Mouse (Mus musculus) right cerebral cortex, postnatal 14 days (tissue): Measurements from ENCODE around the gene Zfp617.
"Not testable (repeated sequence)": the region's sequence is repeated elsewhere in the genome, so short reads cannot be mapped to it uniquely, and the experiment has no call there.

Source experiments
- DNase-seq: peaks from one replicate; pipeline ENCODE4 v3.0.0; 2022

Gene Zfp617

DNA sequence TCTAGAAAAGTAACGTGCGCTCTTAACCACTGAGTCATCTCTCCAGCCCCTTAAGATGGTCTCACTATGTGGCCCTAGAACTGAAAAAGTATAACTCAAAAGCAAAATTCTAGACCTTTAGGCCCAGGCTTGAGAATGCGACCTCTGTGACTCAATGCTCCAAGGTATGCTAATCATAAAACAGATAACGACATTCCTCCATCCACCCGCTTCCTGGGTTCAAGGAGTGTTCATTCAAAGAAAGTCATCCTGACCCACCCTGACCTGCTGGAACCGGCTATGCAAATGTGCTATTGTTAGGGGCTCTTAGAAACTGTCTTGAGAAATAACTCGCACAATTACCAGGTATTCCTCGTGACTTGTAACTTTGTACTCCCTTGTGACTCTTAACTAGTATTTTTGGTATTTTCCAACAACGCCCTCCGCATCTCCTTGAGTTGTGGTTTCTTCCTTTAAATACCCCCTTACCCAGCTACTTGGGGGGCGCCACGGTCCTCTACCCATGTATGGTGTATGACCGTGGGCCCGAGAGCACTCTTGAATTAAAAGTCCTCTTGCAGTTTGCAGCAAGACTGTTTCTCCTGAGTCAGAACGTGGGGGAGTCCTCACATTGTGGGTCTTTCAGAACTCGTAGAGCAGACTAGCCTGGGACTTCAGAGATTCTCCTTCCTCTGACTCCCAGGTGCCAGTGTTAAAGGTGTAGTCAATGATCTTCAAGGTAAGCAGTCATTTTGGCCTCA is 44.7 kb downstream of the Zfp617 start:
- DNase-seq: not testable (repeated sequence)

DNA sequence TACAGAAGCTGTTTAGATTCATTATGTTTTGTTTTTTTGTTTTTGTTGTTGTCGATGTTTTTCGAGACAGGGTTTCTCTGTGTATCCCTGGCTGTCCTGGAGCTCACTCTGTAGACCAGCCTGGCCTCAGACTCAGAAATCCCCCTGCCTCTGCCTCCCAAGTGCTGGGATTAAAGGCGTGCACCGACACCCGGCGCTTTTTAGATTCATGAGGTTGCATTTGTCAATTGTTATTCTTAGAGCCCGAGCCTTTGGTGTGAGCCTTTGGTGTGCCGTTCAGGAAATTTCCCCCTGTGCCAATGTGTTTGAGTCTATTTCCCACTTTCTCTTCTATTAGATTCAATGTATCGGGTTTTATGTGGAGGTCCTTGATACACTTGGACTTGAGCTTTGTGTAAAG is 46.2 kb downstream of the Zfp617 start:
- DNase-seq: no peak

DNA sequence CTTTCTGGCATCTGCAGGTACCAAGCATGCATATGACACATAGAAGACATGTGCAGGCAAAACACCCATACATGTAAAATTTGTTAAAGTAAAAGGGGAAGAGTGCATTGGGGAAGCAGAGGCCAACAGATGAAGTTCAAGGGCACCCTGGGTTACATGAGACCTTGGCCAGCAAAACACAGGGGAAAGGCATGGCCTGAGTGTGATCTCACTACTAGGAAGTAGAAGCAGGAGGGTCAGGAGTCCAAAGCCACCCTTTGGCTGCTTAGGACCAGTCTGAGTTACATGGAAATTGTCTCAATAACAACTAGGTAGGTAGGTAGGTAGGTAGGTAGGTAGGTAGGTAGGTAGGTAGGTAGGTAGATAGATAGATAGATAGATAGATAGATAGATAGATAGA is 52.0 kb downstream of the Zfp617 start:
- no peak for DNase-seq

DNA sequence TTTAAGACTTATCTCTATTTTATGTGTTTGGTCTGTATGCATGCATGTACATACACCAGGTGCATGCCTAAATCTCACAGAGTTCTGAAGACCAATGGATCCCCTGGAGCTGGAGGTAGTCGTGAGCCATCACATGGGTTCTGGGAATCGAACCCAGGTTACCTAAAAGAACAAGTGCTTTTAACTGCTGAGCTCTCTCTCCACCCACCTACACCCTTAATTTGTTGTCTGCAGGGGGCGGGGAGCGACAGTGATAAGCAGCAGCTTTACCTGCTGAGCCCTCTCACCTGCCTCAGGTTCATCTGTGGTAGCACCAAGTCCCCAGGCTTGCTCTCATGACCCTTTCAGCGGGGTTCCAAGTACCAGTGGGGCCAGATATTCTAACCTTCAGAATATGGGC is 53.4 kb downstream of the Zfp617 start:
- no peak for DNase-seq

DNA sequence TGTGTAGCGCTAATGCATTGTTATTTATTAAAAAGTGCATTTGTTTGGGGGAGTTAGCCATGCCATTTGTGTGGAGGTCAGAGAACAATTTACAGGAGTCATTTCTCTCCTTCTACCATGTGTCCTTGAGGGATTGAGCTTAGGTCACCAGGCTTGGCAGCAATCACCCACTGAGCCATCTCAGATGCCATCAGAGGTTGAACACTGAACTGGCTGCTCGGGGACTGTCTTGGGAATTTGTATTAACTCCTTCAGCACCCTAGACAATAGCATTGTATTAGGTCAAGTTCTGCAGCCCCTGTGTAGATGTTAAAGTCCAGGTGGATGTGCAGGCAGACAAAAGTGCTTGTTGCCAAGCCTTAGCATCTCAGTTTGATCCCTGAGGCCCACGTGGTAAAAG is 55.6 kb downstream of the Zfp617 start:
- DNase-seq: no peak

DNA sequence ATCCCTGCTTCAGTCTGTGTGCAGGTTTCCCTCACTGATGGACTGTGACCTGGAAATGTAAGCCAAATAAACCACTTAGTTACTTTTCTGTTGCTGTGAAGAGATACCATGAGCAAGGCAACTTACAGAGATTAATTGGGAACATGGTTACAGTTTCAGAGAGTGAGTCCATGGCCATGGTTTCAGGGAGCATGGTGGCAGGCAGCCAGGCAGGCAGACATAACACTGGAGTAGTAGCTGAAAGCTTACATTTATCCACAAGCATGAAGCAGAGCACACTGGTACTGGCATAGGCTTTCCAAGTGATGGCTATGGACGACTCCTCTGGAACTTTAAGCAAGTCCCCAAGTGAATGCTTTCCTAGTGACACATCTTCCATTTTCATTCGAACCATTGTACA is 56.7 kb downstream of the Zfp617 start:
- DNase-seq: no peak

DNA sequence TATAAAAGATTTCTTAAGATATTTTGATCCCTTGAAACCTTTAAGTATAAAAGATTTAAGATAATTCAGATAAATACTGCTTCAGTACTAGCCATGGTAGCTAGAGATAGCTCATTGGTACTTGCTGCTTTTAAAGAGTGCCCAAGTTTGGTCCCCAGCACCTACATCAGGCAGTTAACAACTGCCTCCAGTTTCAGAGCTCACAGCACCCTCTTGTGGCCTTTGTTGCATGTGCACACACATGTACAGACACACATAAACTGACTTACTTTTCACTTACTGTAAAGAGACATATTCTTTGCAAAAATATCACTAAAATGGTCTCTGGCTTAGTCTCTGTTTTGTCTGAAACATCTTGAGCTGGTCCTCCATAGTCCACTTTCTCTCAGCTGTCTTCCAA is 58.0 kb downstream of the Zfp617 start:
- no peak for DNase-seq

DNA sequence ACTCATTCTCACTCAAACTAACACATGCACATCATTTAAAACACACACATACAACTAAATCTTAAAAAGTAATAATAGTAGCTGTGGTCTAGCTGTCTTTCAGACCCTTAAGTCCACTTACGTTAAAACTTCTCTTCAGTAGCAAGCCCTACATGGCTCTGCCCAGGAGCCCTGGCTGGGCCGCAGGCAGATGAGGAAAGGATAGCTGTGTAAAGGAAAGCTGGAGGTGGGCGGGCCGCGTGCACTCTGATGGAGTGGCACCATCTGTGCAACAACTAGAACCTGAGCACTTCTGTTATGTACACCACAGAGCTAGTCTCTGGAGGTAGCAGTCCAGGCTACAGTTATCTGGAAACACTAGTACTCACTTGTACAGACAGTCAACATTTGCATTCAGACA is 58.8 kb downstream of the Zfp617 start:
- no peak for DNase-seq

DNA sequence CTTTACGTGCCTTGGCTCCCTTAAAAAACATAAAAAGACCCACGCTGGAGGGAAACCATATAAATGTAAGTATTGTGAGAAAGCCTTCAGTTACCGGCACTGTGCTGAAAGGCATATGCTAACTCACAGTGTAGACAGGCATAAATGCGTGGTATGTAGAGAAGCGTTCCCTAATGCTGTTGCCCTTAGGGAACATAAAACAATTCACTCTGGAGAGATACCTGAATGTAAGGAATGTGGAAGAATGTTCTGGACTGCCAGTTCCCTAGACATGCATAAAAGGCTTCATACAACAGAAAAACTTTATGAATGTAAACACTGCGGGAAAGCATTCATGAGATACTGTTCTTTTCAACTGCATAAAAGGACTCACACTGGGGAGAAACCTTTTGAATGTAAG is 59.7 kb downstream of the Zfp617 start:
- no peak for DNase-seq

DNA sequence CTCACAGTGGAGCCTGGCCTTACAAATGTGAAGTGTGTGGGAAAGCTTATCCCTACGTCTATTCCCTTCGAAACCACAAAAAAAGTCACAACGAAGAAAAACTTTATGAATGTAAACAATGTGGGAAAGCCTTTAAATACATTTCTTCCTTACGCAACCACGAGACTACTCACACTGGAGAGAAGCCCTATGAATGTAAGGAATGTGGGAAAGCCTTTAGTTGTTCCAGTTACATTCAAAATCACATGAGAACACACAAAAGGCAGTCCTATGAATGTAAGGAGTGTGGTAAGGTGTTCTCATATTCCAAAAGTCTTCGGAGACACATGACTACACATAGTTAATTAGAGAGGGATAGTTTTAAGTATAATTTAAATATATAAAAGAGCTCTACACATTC is 60.2 kb downstream of the Zfp617 start:
- no peak for DNase-seq

DNA sequence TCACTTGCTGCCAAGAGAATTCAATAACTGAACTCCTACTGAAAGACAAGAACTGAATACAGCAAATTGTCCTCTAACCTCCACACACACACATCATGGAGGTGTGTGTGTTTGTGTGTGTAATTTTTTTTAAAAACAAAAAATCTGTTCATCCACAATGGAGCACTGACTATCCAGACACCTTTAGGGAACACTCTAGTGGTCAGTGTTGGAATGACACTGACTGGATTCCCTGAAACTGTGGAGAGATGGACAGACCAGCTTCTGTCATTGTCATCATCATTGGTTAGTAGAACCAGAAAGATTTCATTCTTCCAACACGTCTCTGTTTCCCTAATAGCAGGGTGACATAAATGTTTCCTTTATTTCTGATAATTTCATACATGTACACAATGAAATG is 63.5 kb downstream of the Zfp617 start:
- no peak for DNase-seq

DNA sequence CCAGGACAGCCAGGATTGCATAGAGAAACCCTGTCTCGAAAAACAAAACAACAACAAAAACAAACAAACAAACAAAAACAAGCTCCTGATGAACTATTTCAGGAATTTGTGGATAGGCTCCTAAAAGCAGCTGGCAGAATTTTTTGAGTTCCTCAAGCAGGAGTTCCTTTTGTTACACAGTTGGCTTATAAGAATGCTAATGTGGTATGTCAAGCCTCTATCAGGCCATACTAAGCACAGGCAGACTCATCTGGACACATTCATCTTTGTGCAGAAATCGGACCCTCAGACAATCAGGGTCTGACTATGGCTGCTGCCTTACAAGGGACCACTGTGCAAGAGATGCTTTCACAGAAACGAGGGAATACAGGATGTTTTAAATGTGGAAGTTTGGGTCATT is 65.8 kb downstream of the Zfp617 start:
- no peak for DNase-seq

DNA sequence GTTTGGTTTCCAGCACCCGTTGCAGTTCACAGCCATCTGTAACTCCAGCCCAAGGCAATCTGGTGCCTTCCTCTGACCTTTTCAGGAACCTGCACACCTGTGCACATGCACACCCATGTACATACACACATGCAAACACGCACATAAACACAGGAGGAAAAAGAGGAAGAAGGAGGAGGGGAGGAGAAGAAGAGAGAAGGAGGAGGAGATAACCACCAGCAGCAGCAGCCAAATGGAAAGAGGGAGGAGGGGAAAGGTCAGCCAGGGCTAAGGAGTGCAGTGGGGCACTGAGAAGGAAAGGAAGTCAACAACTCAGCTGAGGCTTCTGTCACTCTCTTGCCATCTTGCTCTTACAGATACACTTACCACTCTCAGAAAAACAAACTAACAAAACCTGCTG is 72.6 kb downstream of the Zfp617 start:
- no peak for DNase-seq

DNA sequence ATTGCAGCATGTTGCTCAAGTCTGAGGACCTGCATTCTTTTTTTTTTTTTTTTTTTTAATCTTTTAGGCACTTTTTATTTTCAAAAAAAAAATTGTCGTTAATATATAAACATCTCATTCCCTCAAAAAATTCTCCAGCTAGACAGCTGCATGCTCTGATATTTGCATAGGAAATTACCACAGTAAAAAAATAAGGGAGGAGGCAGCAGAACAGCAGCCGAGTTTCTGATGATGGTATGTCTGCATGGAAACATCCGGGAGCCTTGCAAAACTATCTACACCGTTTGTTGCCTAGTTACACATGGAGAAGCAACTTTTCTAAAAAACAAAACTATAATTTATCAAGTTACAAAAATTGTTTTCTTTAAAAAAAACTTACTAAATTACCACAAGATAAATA is 73.0 kb downstream of the Zfp617 start:
- DNase-seq: no peak
